ENCODE assay signal across 10 mouse cellular contexts in genomic region chr11:62554934-62555517, GRCm38 (mm10). TPM values are rescaled to one million over a fixed set of nuclear protein-coding genes. Genes with fewer than 3 reads are reported as not detected.
DNase-seq lines count a peak whose midpoint lies in the region; ATAC-seq and TF ChIP-seq lines count a peak whose summit lies in the region.
"Had no signal": no experiment of that assay in that cellular context is flagged by ENCODE, and none has a peak within 500 bp of the region (broad histone marks: within the 10 kb centered on the region; RNA-seq: fewer than 3 reads in every experiment).

No protein-coding gene starts in this region.

- peaks cover 20% of the 10 kb centered on the region for H3K4me1 ChIP-seq in kidney, embryonic 14.5 days (ENCODE audit: control insufficient read depth, insufficient read depth, low read length)
- H3K4me1 ChIP-seq in embryonic facial prominence, embryonic 12.5 days: peaks cover 18% of the 10 kb centered on the region
- peaks cover 19% of the 10 kb centered on the region for H3K4me1 ChIP-seq in intestine, embryonic 14.5 days (replicated peaks; ENCODE audit: control insufficient read depth, insufficient read depth, low read length)
- peaks cover 19% of the 10 kb centered on the region for H3K4me1 ChIP-seq in midbrain, postnatal 0 days (ENCODE audit: insufficient read depth, low read length)

- H3K4me3 ChIP-seq in kidney, embryonic 14.5 days (ENCODE audit: low read length): peak overlapping the region; percentile 59; the same call in 1 of the 2 replicates
- peak overlapping the region; percentile 50; the same call in 1 of the 2 replicates for H3K4me3 ChIP-seq in embryonic facial prominence, embryonic 12.5 days
- H3K4me3 ChIP-seq in intestine, embryonic 14.5 days (ENCODE audit: low read depth, low read length): no peak overlapping the region
- peak overlapping the region; percentile 46; the same call in 1 of the 2 replicates for H3K4me3 ChIP-seq in midbrain, postnatal 0 days (ENCODE audit: low read depth, low read length)

- no peak overlapping the region for H3K27ac ChIP-seq in kidney, embryonic 14.5 days (ENCODE audit: low read depth, low read length)
- no peak overlapping the region for H3K27ac ChIP-seq in embryonic facial prominence, embryonic 12.5 days
- no peak overlapping the region for H3K27ac ChIP-seq in intestine, embryonic 14.5 days (ENCODE audit: low read depth)
- H3K27ac ChIP-seq in midbrain, postnatal 0 days (ENCODE audit: low read depth, low read length): no peak overlapping the region

- no peaks in the 10 kb centered on the region for H3K9me3 ChIP-seq in kidney, embryonic 14.5 days (ENCODE audit: control insufficient read depth, low read length)
- no peaks in the 10 kb centered on the region for H3K9me3 ChIP-seq in embryonic facial prominence, embryonic 12.5 days
- H3K9me3 ChIP-seq in intestine, embryonic 14.5 days (ENCODE audit: control insufficient read depth, low read length): no peaks in the 10 kb centered on the region
- H3K9me3 ChIP-seq in midbrain, postnatal 0 days (ENCODE audit: low read length): no peaks in the 10 kb centered on the region

- no peaks in the 10 kb centered on the region for H3K27me3 ChIP-seq in kidney, embryonic 14.5 days (ENCODE audit: control insufficient read depth, insufficient read depth, low read length)
- H3K27me3 ChIP-seq in embryonic facial prominence, embryonic 12.5 days: no peaks in the 10 kb centered on the region
- no peaks in the 10 kb centered on the region for H3K27me3 ChIP-seq in intestine, embryonic 14.5 days (replicated peaks; ENCODE audit: control insufficient read depth, insufficient read depth, low read length)
- no peaks in the 10 kb centered on the region for H3K27me3 ChIP-seq in midbrain, postnatal 0 days (ENCODE audit: insufficient read depth, low read length)

- peaks cover 26% of the 10 kb centered on the region for H3K36me3 ChIP-seq in kidney, embryonic 14.5 days (ENCODE audit: control insufficient read depth, insufficient read depth, low read length)
- H3K36me3 ChIP-seq in embryonic facial prominence, embryonic 12.5 days: peaks cover 22% of the 10 kb centered on the region
- peaks cover 22% of the 10 kb centered on the region for H3K36me3 ChIP-seq in intestine, embryonic 14.5 days (ENCODE audit: control insufficient read depth, insufficient read depth, low read length)
- peaks cover 6% of the 10 kb centered on the region; the same call in 1 of the 2 replicates for H3K36me3 ChIP-seq in midbrain, postnatal 0 days (ENCODE audit: insufficient read depth, low read length)

- ATAC-seq in kidney, embryonic 14.5 days (ENCODE audit: low FRiP score, low TSS enrichment): no peak
- ATAC-seq in embryonic facial prominence, embryonic 12.5 days (ENCODE audit: insufficient number of reproducible peaks, insufficient read depth, low FRiP score, low TSS enrichment): no peak
- no peak for ATAC-seq in intestine, embryonic 14.5 days (replicated peaks; ENCODE audit: low FRiP score, low TSS enrichment, low read depth)
- ATAC-seq in midbrain, postnatal 0 days (ENCODE audit: low FRiP score): no peak
- ATAC-seq in megakaryocyte-erythroid progenitor cell, adult 5-6 weeks (replicated peaks; ENCODE audit: low FRiP score, low TSS enrichment, poor library complexity, severe bottlenecking): no peak

- no peak overlapping the region for H3K9ac ChIP-seq in kidney, embryonic 14.5 days (ENCODE audit: low read depth, low read length)
- H3K9ac ChIP-seq in embryonic facial prominence, embryonic 12.5 days: no peak overlapping the region
- no peak overlapping the region for H3K9ac ChIP-seq in intestine, embryonic 14.5 days (ENCODE audit: low read length)
- no peak overlapping the region for H3K9ac ChIP-seq in midbrain, postnatal 0 days (replicated peaks; ENCODE audit: low read length, poor library complexity, severe bottlenecking)

- DNase-seq in kidney, postnatal 10 days: no peak
- DNase-seq in intestine, embryonic 14.5 days (ENCODE audit: low spot score): no peak
- no peak for DNase-seq in midbrain, postnatal 0 days (ENCODE audit: low spot score)
- DNase-seq in gastrocnemius, adult 8-10 months (ENCODE audit: low spot score in 2 of 2): no peak
- DNase-seq in right cerebral cortex, postnatal 25 days: no peak
- DNase-seq: cerebellum, postnatal 10 days; thymus, postnatal 14 days had no signal

- TF ChIP-seq CTCF in midbrain, postnatal 0 days (IDR thresholded peaks at IDR 0.05): no peak

- H3K4me2 ChIP-seq in kidney, embryonic 14.5 days (replicated peaks; ENCODE audit: low read depth, low read length): peak overlapping the region; percentile 97
- peak overlapping the region; percentile 78 for H3K4me2 ChIP-seq in embryonic facial prominence, embryonic 12.5 days (replicated peaks)
- peak overlapping the region; percentile 100 for H3K4me2 ChIP-seq in intestine, embryonic 14.5 days (ENCODE audit: low read length)
- peak overlapping the region; percentile 89 for H3K4me2 ChIP-seq in midbrain, postnatal 0 days (ENCODE audit: low read depth, low read length, poor library complexity, severe bottlenecking)

RNA-seq across cellular contexts. Expression of gene Ubb, which starts 4.1 kb away (rescaled TPM):
- polyA plus RNA-seq in kidney, embryonic 14.5 days (2014; fragmentation: Nextera tagmentation; extraction: Ambion mirVana): 3,178 and 3,504 TPM in 2 replicates
- 3,442 and 3,474 TPM in 2 replicates for polyA plus RNA-seq in embryonic facial prominence, embryonic 12.5 days (2016; fragmentation: Nextera tagmentation; extraction: Ambion mirVana)
- 2,820 and 3,158 TPM in 2 replicates for polyA plus RNA-seq in intestine, embryonic 14.5 days (2014; fragmentation: Nextera tagmentation; extraction: Ambion mirVana)
- total RNA-seq in midbrain, postnatal 0 days (2014; rRNA removed): 1,443 and 2,095 TPM in 2 replicates
- 4,479 and 4,841 TPM in 2 replicates for polyA plus RNA-seq in midbrain, postnatal 0 days (2015; fragmentation: Nextera tagmentation; extraction: Ambion mirVana)
- 729 and 731 TPM in 2 replicates for total RNA-seq in megakaryocyte-erythroid progenitor cell, adult 5-6 weeks (2014; fragmentation: Nextera tagmentation)
- total RNA-seq in megakaryocyte-erythroid progenitor cell, adult 5-6 weeks (2017): 1,059 and 1,094 TPM in 2 replicates
- 100 to 1,000 TPM; 864 to 966 (median 933) TPM for total RNA-seq in gastrocnemius, adult 8-10 months (2022)

RNA-seq across cellular contexts. Expression of gene Cenpv, which starts 16.0 kb away (rescaled TPM):
- 29.8 and 33.1 TPM in 2 replicates for polyA plus RNA-seq in kidney, embryonic 14.5 days (2014; fragmentation: Nextera tagmentation; extraction: Ambion mirVana)
- 47.1 and 48.1 TPM in 2 replicates for polyA plus RNA-seq in embryonic facial prominence, embryonic 12.5 days (2016; fragmentation: Nextera tagmentation; extraction: Ambion mirVana)
- 31.1 and 44.9 TPM in 2 replicates for polyA plus RNA-seq in intestine, embryonic 14.5 days (2014; fragmentation: Nextera tagmentation; extraction: Ambion mirVana)
- total RNA-seq in midbrain, postnatal 0 days (2014; rRNA removed): 58.0 and 63.2 TPM in 2 replicates
- polyA plus RNA-seq in midbrain, postnatal 0 days (2015; fragmentation: Nextera tagmentation; extraction: Ambion mirVana): 30.1 and 32.9 TPM in 2 replicates
- total RNA-seq in megakaryocyte-erythroid progenitor cell, adult 5-6 weeks (2014; fragmentation: Nextera tagmentation): 113 and 115 TPM in 2 replicates
- 56.1 and 64.9 TPM in 2 replicates for total RNA-seq in megakaryocyte-erythroid progenitor cell, adult 5-6 weeks (2017)
- 10 to 100 TPM; 14.0 to 21.6 (median 17.8) TPM for total RNA-seq in gastrocnemius, adult 8-10 months (2022)

RNA-seq across cellular contexts. Expression of gene Trpv2, which starts 19.3 kb away (rescaled TPM):
- polyA plus RNA-seq in kidney, embryonic 14.5 days (2014; fragmentation: Nextera tagmentation; extraction: Ambion mirVana): 1.2 and 1.4 TPM in 2 replicates
- polyA plus RNA-seq in embryonic facial prominence, embryonic 12.5 days (2016; fragmentation: Nextera tagmentation; extraction: Ambion mirVana): 4.5 and 5.9 TPM in 2 replicates
- 11.6 and 12.4 TPM in 2 replicates for polyA plus RNA-seq in intestine, embryonic 14.5 days (2014; fragmentation: Nextera tagmentation; extraction: Ambion mirVana)
- 55.4 and 62.0 TPM in 2 replicates for total RNA-seq in midbrain, postnatal 0 days (2014; rRNA removed)
- polyA plus RNA-seq in midbrain, postnatal 0 days (2015; fragmentation: Nextera tagmentation; extraction: Ambion mirVana): 31.0 and 32.9 TPM in 2 replicates
- 31.3 and 45.4 TPM in 2 replicates for total RNA-seq in megakaryocyte-erythroid progenitor cell, adult 5-6 weeks (2014; fragmentation: Nextera tagmentation)
- total RNA-seq in megakaryocyte-erythroid progenitor cell, adult 5-6 weeks (2017): 12.2 and 25.6 TPM in 2 replicates
- total RNA-seq in gastrocnemius, adult 8-10 months (2022): 1 to 10 TPM in 2 of 4 experiments, under 1 TPM in 2; 0.46 to 1.3 (median 0.95) TPM
